Comparison of ENCODE assay signal across 12 mouse cellular contexts in the genomic region with DNA sequence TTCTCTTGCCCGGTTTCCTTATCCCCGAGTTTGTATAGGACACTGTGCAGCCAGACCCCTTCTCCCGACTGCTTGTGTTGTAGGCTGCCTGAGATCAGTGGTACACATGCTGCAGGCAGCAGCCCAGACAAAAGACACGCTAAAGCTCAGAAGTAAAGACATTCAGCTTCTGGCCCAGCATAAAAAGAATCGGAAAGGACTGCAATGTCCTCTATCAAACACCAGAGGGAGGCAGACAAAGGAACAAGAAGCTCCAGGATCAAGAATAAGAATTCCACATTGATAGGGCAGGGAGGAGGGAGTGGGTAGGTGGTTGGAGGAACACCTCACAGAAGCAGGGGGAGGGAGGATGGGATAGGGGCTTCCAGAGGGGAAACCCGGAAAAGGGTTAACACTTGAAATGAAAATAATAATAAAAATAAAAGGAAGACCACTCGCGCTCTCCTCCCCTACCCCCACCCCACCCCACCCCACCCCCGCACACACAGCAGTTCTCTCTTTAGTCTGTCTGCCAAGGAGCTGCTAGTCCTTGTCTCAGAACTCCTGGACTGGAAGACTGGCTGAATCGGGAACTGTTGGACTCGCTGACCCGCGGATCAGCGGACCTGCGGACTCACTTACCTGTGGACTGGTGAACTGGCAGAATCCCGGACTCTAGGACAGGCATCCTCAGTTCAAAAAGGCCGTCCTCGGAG. TPM values are rescaled to one million over a fixed set of nuclear protein-coding genes. Genes with fewer than 3 reads are reported as not detected.
A peak's percentile ranks its signal among the peaks of the same experiment; 100 is the strongest.
DNase-seq lines count a peak whose midpoint lies in the region; ATAC-seq lines count a peak whose summit lies in the region.
"Had no signal": no experiment of that assay in that cellular context is flagged by ENCODE, and none has a peak within 500 bp of the region (broad histone marks: within the 10 kb centered on the region; RNA-seq: fewer than 3 reads in every experiment).

No protein-coding gene starts in this region.

- no peak overlapping the region for H3K4me3 ChIP-seq in limb, embryonic 11.5 days (ENCODE audit: low read depth, low read length)
- no peak overlapping the region for H3K4me3 ChIP-seq in limb, embryonic 10.5 days
- no peak overlapping the region; the same call in 1 of the 2 replicates for H3K4me3 ChIP-seq in hindbrain, embryonic 16.5 days (ENCODE audit: low read length)
- H3K4me3 ChIP-seq in neural tube, embryonic 15.5 days (replicated peaks): no peak overlapping the region
- H3K4me3 ChIP-seq: liver, embryonic 13.5 days had no signal

- H3K4me1 ChIP-seq in limb, embryonic 11.5 days (ENCODE audit: control insufficient read depth, insufficient read depth, low read length): no peaks in the 10 kb centered on the region
- no peaks in the 10 kb centered on the region for H3K4me1 ChIP-seq in limb, embryonic 10.5 days
- no peaks in the 10 kb centered on the region for H3K4me1 ChIP-seq in hindbrain, embryonic 16.5 days (ENCODE audit: control insufficient read depth, insufficient read depth, low read depth, low read length)
- H3K4me1 ChIP-seq in neural tube, embryonic 15.5 days: no peaks in the 10 kb centered on the region
- H3K4me1 ChIP-seq: liver, embryonic 13.5 days had no signal

- WGBS in limb, embryonic 11.5 days: 42% methylated on average over 16 of the region's 18 CpGs
- WGBS in limb, embryonic 10.5 days: 35% methylated on average over 14 of the region's 18 CpGs
- 12% methylated on average over 6 of the region's 18 CpGs for WGBS in hindbrain, embryonic 16.5 days
- WGBS in neural tube, embryonic 15.5 days: 39% methylated on average over 16 of the region's 18 CpGs

- H3K9me3 ChIP-seq in limb, embryonic 11.5 days (ENCODE audit: control insufficient read depth, low read length): no peaks in the 10 kb centered on the region
- H3K9me3 ChIP-seq in limb, embryonic 10.5 days (replicated peaks): no peaks in the 10 kb centered on the region
- H3K9me3 ChIP-seq in hindbrain, embryonic 16.5 days (ENCODE audit: control insufficient read depth, low read length): no peaks in the 10 kb centered on the region
- H3K9me3 ChIP-seq in neural tube, embryonic 15.5 days (replicated peaks): no peaks in the 10 kb centered on the region
- H3K9me3 ChIP-seq: liver, embryonic 13.5 days had no signal

- no peak overlapping the region for H3K27ac ChIP-seq in limb, embryonic 11.5 days (replicated peaks; ENCODE audit: low read depth, low read length)
- no peak overlapping the region for H3K27ac ChIP-seq in limb, embryonic 10.5 days
- no peak overlapping the region for H3K27ac ChIP-seq in hindbrain, embryonic 16.5 days (ENCODE audit: low read depth, low read length)
- H3K27ac ChIP-seq in neural tube, embryonic 15.5 days (replicated peaks): no peak overlapping the region
- H3K27ac ChIP-seq: liver, embryonic 13.5 days had no signal

- H3K4me2 ChIP-seq in limb, embryonic 11.5 days (ENCODE audit: low read depth, severe bottlenecking): no peak overlapping the region
- H3K4me2 ChIP-seq in hindbrain, embryonic 16.5 days (ENCODE audit: low read length): peak overlapping the region; percentile 19; the same call in 1 of the 2 replicates
- peak overlapping the region; percentile 29; the same call in 1 of the 2 replicates for H3K4me2 ChIP-seq in neural tube, embryonic 15.5 days
- H3K4me2 ChIP-seq: liver, embryonic 13.5 days had no signal

- ATAC-seq in limb, embryonic 11.5 days (ENCODE audit: insufficient number of reproducible peaks, low FRiP score, low TSS enrichment, low read depth): no peak
- peak; percentile 78 for ATAC-seq in hindbrain, embryonic 16.5 days
- peak; percentile 84 for ATAC-seq in neural tube, embryonic 15.5 days (ENCODE audit: low FRiP score)
- no peak for ATAC-seq in granulocyte monocyte progenitor cell, adult 5-6 weeks (replicated peaks; ENCODE audit: poor library complexity, severe bottlenecking)

- H3K27me3 ChIP-seq in limb, embryonic 11.5 days (ENCODE audit: control insufficient read depth, insufficient read depth, low read length): no peaks in the 10 kb centered on the region
- H3K27me3 ChIP-seq in limb, embryonic 10.5 days (ENCODE audit: low read depth, poor library complexity, severe bottlenecking): no peaks in the 10 kb centered on the region
- H3K27me3 ChIP-seq in hindbrain, embryonic 16.5 days (replicated peaks; ENCODE audit: control insufficient read depth, insufficient read depth, low read length): no peaks in the 10 kb centered on the region
- no peaks in the 10 kb centered on the region for H3K27me3 ChIP-seq in neural tube, embryonic 15.5 days (replicated peaks)
- H3K27me3 ChIP-seq: liver, embryonic 13.5 days had no signal

- DNase-seq in limb, embryonic 11.5 days (ENCODE audit: low spot score): peak; percentile 17
- DNase-seq in limb, embryonic 10.5 days (ENCODE audit: low spot score): no peak
- DNase-seq in embryo, embryonic 11 days: peak; percentile 42
- DNase-seq in adrenal gland, postnatal 4 days (ENCODE audit: low spot score in 2 of 2): no peak
- no peak for DNase-seq in adrenal gland, adult 2 months
- DNase-seq: liver, embryonic 13.5 days had no signal

- no peak overlapping the region for H3K9ac ChIP-seq in limb, embryonic 11.5 days (ENCODE audit: low read length)
- H3K9ac ChIP-seq in hindbrain, embryonic 16.5 days (ENCODE audit: low read depth, low read length): no peak overlapping the region
- H3K9ac ChIP-seq in neural tube, embryonic 15.5 days (replicated peaks): no peak overlapping the region
- H3K9ac ChIP-seq: liver, embryonic 13.5 days had no signal

- H3K36me3 ChIP-seq in limb, embryonic 11.5 days (ENCODE audit: control insufficient read depth, insufficient read depth, low read length): no peaks in the 10 kb centered on the region
- no peaks in the 10 kb centered on the region for H3K36me3 ChIP-seq in limb, embryonic 10.5 days
- no peaks in the 10 kb centered on the region for H3K36me3 ChIP-seq in hindbrain, embryonic 16.5 days (ENCODE audit: control insufficient read depth, insufficient read depth, low read length)
- no peaks in the 10 kb centered on the region for H3K36me3 ChIP-seq in neural tube, embryonic 15.5 days
- H3K36me3 ChIP-seq: liver, embryonic 13.5 days had no signal

RNA-seq across cellular contexts. Expression of gene Kdm5d, which starts 24.6 kb away (rescaled TPM):
- 15.3 and 18.6 TPM in 2 replicates for polyA plus RNA-seq in limb, embryonic 11.5 days (2014; fragmentation: Nextera tagmentation; extraction: Ambion mirVana)
- polyA plus RNA-seq in limb, embryonic 10.5 days (2016; fragmentation: Nextera tagmentation; extraction: Ambion mirVana): 11.9 and 14.8 TPM in 2 replicates
- polyA plus RNA-seq in hindbrain, embryonic 16.5 days (2015; fragmentation: Nextera tagmentation; extraction: Ambion mirVana): 6.2 and 8.9 TPM in 2 replicates
- polyA plus RNA-seq in neural tube, embryonic 15.5 days (2015; fragmentation: Nextera tagmentation; extraction: Ambion mirVana): 7.0 and 8.9 TPM in 2 replicates
- total RNA-seq in granulocyte monocyte progenitor cell, adult 5-6 weeks (2014; fragmentation: Nextera tagmentation): 17.4 and 29.7 TPM in 2 replicates
- total RNA-seq in granulocyte monocyte progenitor cell, adult 5-6 weeks (2017): 20.9 and 28.8 TPM in 2 replicates
- total RNA-seq in adrenal gland, postnatal 4 days (2021): 10 to 100 TPM in 1 of 2 experiments, not detected in 1; 27.5 TPM
- 10 to 100 TPM in 1 of 2 experiments, not detected in 1; 19.6 TPM for total RNA-seq in adrenal gland, adult 2 months (2021)
- polyA plus RNA-seq in adrenal gland, adult 2 months (2012; rRNA removed): 1.4 TPM in 1 of 2 replicates, not detected in the other
- polyA plus RNA-seq: cortical plate, adult 2 months had no signal

RNA-seq across cellular contexts. Expression of gene Uba1y, which starts 54.6 kb away (rescaled TPM):
- polyA plus RNA-seq in limb, embryonic 11.5 days (2014; fragmentation: Nextera tagmentation; extraction: Ambion mirVana): not detected in 2 replicates
- polyA plus RNA-seq in limb, embryonic 10.5 days (2016; fragmentation: Nextera tagmentation; extraction: Ambion mirVana): not detected in 2 replicates
- polyA plus RNA-seq in hindbrain, embryonic 16.5 days (2015; fragmentation: Nextera tagmentation; extraction: Ambion mirVana): 0.05 and 0.26 TPM in 2 replicates
- 0.14 TPM in 1 of 2 replicates, not detected in the other for polyA plus RNA-seq in neural tube, embryonic 15.5 days (2015; fragmentation: Nextera tagmentation; extraction: Ambion mirVana)
- not detected in 2 replicates for total RNA-seq in granulocyte monocyte progenitor cell, adult 5-6 weeks (2014; fragmentation: Nextera tagmentation)
- not detected in 2 replicates for total RNA-seq in granulocyte monocyte progenitor cell, adult 5-6 weeks (2017)
- not detected for total RNA-seq in adrenal gland, postnatal 4 days (2021)
- total RNA-seq in adrenal gland, adult 2 months (2021): not detected
- polyA plus RNA-seq in adrenal gland, adult 2 months (2012; rRNA removed): not detected in 2 replicates
- total RNA-seq: hematopoietic stem cell, adult 5-6 weeks had no signal
- polyA plus RNA-seq: cortical plate, adult 2 months; liver, embryonic 13.5 days; spleen, adult 2 months had no signal

Comparison
In these comparisons a context has a peak if more than half of its experiments do, and no peak if none do; other contexts are left out.
1. DNase-seq: peak in limb, embryonic 11.5 days (single experiment) and embryo, embryonic 11 days (single experiment); none in limb, embryonic 10.5 days (single experiment), adrenal gland, postnatal 4 days (0 of 2) and adrenal gland, adult 2 months (single experiment).
2. ATAC-seq: peak in hindbrain, embryonic 16.5 days (single experiment) and neural tube, embryonic 15.5 days (single experiment); none in limb, embryonic 11.5 days (single experiment) and granulocyte monocyte progenitor cell, adult 5-6 weeks (single experiment).